Mouse (Mus musculus) liver, embryonic 14.5 days (tissue): ENCODE results near the gene Tmem9b.

ENCODE experiments used
- CTCF ChIP-seq: IDR thresholded peaks from 2 replicates; pipeline ENCODE4 v1.5.1; 2016; ENCODE audit warnings: antibody characterized with exemption, low read depth, control low read depth
- EP300 ChIP-seq: IDR thresholded peaks from 2 replicates; pipeline ENCODE4 v1.6.1; 2016; ENCODE audit warnings: antibody characterized with exemption, low read depth

- TF ChIP-seq CTCF (no peak), EP300 (no peak)
Observed at GRCm38 (mm10) chr7:109741060-109741459, 11.6 kb downstream of the Tmem9b start.
